Mouse (Mus musculus): ENCODE results near the gene Ms4a14. TPM values are rescaled to one million over a fixed set of nuclear protein-coding genes. Genes with fewer than 3 reads are reported as not detected.
"Not testable (repeated sequence)": the region's sequence is repeated elsewhere in the genome, so short reads cannot be mapped to it uniquely, and the experiment has no call there.

The Ms4a14 gene
- polyA plus RNA-seq, 1 experiment from 2014 or later = 0.02 TPM

GRCm38 (mm10) chr19:11266052-11266845, 48.0 kb downstream of the Ms4a14 start, which contains the start of gene Ms4a1:
TSS of gene Ms4a1 (minus strand) at chr19:11266241.
- DNase-seq (no peak), ATAC-seq (peak; percentile 17; the same call in 1 of the 2 replicates)
- H3K27ac ChIP-seq (ENCODE audit: low read depth) = no peak within 1 kb of the TSS; the same call in 1 of the 2 replicates
- TF ChIP-seq CTCF (IDR thresholded peaks at IDR 0.05; ENCODE audit: low read depth) = no peak
- no peak for TF ChIP-seq EP300 (IDR thresholded peaks at IDR 0.05; ENCODE audit: low read depth)
- WGBS (ENCODE audit: insufficient replicate concordance) = 67% methylated on average over 8 of the region's 8 CpGs
- H3K9me3 ChIP-seq (ENCODE audit: low read length) = no peaks in the 10 kb centered on the region
- H3K4me1 ChIP-seq (ENCODE audit: insufficient read depth) = no peaks in the 10 kb centered on the region
- H3K27me3 ChIP-seq (ENCODE audit: insufficient read depth, low read length) = no peaks in the 10 kb centered on the region
- H3K4me2 ChIP-seq (ENCODE audit: low read depth, low read length) = no peak within 1 kb of the TSS
- no peaks in the 10 kb centered on the region for H3K36me3 ChIP-seq (replicated peaks; ENCODE audit: insufficient read depth, low read length)
- H3K9ac ChIP-seq (replicated peaks) = no peak within 1 kb of the TSS
- H3K4me3 ChIP-seq (ENCODE audit: low read depth, low read length) = no peak within 1 kb of the TSS

DNA sequence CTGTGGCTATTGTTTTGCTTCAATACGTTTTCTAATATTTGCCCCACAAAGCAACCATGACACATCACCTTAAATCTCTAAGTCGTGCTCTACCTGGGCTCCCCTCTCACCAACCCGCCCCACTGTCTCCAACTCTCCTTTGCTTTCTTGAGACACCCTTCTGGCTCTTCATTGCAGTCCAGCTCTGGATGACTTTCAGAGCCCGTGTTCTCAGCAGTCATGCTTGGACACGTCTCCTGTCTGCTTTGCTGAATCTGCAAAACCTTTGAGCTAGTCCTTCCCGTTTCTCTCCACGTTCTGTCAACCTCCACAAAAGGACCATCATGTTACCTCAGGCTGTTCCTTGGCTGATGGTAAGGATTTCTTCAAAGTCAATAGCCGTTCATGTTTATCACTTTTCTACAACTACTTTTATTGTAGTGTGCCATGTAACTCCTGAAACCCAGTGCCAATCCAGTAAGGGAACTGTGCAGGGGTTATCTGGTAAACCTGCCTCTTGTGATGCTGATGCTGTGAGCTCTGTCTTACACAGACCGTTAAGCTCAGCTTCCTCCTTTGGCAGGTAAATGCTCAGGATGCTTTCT, 49.6 kb downstream of the Ms4a14 start:
- 70% methylated on average over 9 of the region's 9 CpGs for WGBS (ENCODE audit: insufficient replicate concordance)
- Histone ChIP-seq H3K4me1 (ENCODE audit: insufficient read depth) (no peaks in the 10 kb centered on the region), H3K4me2 (ENCODE audit: low read depth, low read length) (no peak overlapping the region), H3K4me3 (ENCODE audit: low read depth, low read length) (no peak overlapping the region), H3K27ac (ENCODE audit: low read depth) (no peak overlapping the region), H3K27me3 (ENCODE audit: insufficient read depth, low read length) (no peaks in the 10 kb centered on the region), H3K9me3 (ENCODE audit: low read length) (no peaks in the 10 kb centered on the region), H3K36me3 (replicated peaks; ENCODE audit: insufficient read depth, low read length) (no peaks in the 10 kb centered on the region), H3K9ac (replicated peaks) (no peak overlapping the region)
- ATAC-seq = no peak
- TF ChIP-seq CTCF (IDR thresholded peaks at IDR 0.05; ENCODE audit: low read depth) (no peak), EP300 (IDR thresholded peaks at IDR 0.05; ENCODE audit: low read depth) (no peak)
- no peak for DNase-seq

DNA sequence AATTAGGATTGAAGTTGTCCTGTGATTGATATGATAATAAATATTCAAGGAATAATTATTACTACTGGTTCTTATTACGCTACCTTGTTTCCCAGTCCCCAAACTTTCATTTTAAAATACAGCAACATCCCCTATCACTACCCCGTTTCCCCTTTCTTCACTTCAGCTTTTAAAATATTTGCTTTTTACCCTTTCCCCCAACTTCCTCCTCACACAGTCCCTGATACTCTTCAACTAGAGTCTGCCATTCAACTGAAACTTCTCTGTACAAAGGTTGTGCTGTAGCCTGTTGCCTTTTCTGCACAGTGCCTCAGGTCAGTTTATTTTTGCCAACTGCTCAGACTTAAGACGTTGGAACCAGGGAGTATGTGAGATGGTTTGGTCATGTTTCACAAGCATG, 50.7 kb downstream of the Ms4a14 start:
- WGBS (ENCODE audit: insufficient replicate concordance) = 31% methylated on average over 3 of the region's 3 CpGs
- Histone ChIP-seq H3K27ac (ENCODE audit: low read depth) (no peak overlapping the region), H3K4me2 (ENCODE audit: low read depth, low read length) (peak overlapping the region; percentile 40), H3K4me1 (ENCODE audit: insufficient read depth) (no peaks in the 10 kb centered on the region), H3K9me3 (ENCODE audit: low read length) (no peaks in the 10 kb centered on the region), H3K4me3 (ENCODE audit: low read depth, low read length) (no peak overlapping the region), H3K36me3 (replicated peaks; ENCODE audit: insufficient read depth, low read length) (no peaks in the 10 kb centered on the region), H3K27me3 (ENCODE audit: insufficient read depth, low read length) (no peaks in the 10 kb centered on the region), H3K9ac (replicated peaks) (no peak overlapping the region)
- DNase-seq (no peak), ATAC-seq (no peak)
- no peak for TF ChIP-seq CTCF (IDR thresholded peaks at IDR 0.05; ENCODE audit: low read depth)
- no peak for TF ChIP-seq EP300 (IDR thresholded peaks at IDR 0.05; ENCODE audit: low read depth)

DNA sequence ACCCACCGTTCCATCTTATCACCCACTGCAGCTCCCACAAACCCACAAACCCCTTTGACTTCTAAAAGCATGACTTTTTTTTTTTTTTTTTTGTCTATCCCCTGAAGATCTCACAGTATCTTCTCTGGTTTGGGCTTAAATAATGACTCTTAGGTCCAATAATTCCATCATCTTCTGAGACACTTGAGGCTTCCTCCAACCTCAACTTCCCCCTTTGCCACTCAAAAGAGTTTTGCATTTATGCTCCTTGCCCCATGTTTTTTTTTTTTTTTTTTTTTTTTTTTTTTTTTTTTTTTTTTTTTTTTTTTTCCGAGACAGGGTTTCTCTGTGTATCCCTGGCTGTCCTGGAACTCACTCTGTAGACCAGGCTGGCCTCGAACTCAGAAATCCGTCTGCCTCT, 51.3 kb downstream of the Ms4a14 start:
- not testable (repeated sequence) for H3K27ac ChIP-seq (ENCODE audit: low read depth); H3K4me3 ChIP-seq (ENCODE audit: low read depth, low read length); H3K36me3 ChIP-seq (replicated peaks; ENCODE audit: insufficient read depth, low read length); H3K4me2 ChIP-seq (ENCODE audit: low read depth, low read length); H3K9me3 ChIP-seq (ENCODE audit: low read length); H3K27me3 ChIP-seq (ENCODE audit: insufficient read depth, low read length); H3K4me1 ChIP-seq (ENCODE audit: insufficient read depth); ATAC-seq; H3K9ac ChIP-seq (replicated peaks); DNase-seq
- WGBS (ENCODE audit: insufficient replicate concordance) = 37% methylated on average over 4 of the region's 4 CpGs

DNA sequence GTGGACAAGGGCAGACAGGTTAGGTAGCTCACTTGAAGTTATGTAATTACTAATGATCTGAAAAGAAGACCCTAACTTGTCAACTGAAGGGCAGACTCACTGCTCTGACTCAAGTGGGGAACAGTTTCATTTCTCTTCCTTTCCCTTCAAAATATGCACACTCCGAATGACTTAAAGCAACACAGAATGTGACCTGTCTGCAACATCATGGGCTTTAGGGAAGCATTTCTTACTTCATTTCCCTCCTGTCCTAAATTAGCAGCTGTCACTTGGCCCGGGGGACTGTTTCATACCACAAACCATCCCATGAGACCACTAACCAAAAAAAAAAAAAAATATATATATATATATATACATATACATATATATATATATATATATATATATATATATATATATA, 52.7 kb downstream of the Ms4a14 start:
- DNase-seq (no peak), ATAC-seq (no peak)
- no peaks in the 10 kb centered on the region for H3K9me3 ChIP-seq (ENCODE audit: low read length)
- no peaks in the 10 kb centered on the region for H3K36me3 ChIP-seq (replicated peaks; ENCODE audit: insufficient read depth, low read length)
- 40% methylated on average over 2 of the region's 2 CpGs for WGBS (ENCODE audit: insufficient replicate concordance)
- no peak overlapping the region for H3K9ac ChIP-seq (replicated peaks)
- no peak overlapping the region for H3K4me2 ChIP-seq (ENCODE audit: low read depth, low read length)
- no peak for TF ChIP-seq CTCF (IDR thresholded peaks at IDR 0.05; ENCODE audit: low read depth)
- no peak for TF ChIP-seq EP300 (IDR thresholded peaks at IDR 0.05; ENCODE audit: low read depth)
- no peak overlapping the region for H3K4me3 ChIP-seq (ENCODE audit: low read depth, low read length)
- H3K27me3 ChIP-seq (ENCODE audit: insufficient read depth, low read length) = no peaks in the 10 kb centered on the region
- H3K4me1 ChIP-seq (ENCODE audit: insufficient read depth) = no peaks in the 10 kb centered on the region
- H3K27ac ChIP-seq (ENCODE audit: low read depth) = no peak overlapping the region

Other genes with a start within 250 kb of the Ms4a14 start
- 0.13 and 0.26 TPM in 2 replicates for gene Ms4a8a, start 233.4 kb downstream of the Ms4a14 start, polyA plus RNA-seq (2015; fragmentation: Nextera tagmentation; extraction: Ambion mirVana)
- gene 1700017D01Rik, start 183.6 kb downstream of the Ms4a14 start, polyA plus RNA-seq (2015; fragmentation: Nextera tagmentation; extraction: Ambion mirVana) = not detected in 2 replicates
- gene 1700025F22Rik, start 149.1 kb downstream of the Ms4a14 start, polyA plus RNA-seq (2015; fragmentation: Nextera tagmentation; extraction: Ambion mirVana) = not detected in 2 replicates
- gene Ms4a13, start 117.7 kb downstream of the Ms4a14 start, polyA plus RNA-seq (2015; fragmentation: Nextera tagmentation; extraction: Ambion mirVana) = not detected in 2 replicates
- gene Ms4a12, start 82.0 kb downstream of the Ms4a14 start, polyA plus RNA-seq (2015; fragmentation: Nextera tagmentation; extraction: Ambion mirVana) = not detected in 2 replicates
- 3.3 and 3.8 TPM in 2 replicates for gene Ms4a1, start 48.2 kb downstream of the Ms4a14 start, polyA plus RNA-seq (2015; fragmentation: Nextera tagmentation; extraction: Ambion mirVana)
- not detected in 2 replicates for gene Ms4a5, start 30.6 kb downstream of the Ms4a14 start, polyA plus RNA-seq (2015; fragmentation: Nextera tagmentation; extraction: Ambion mirVana)
- 2.9 and 3.5 TPM in 2 replicates for gene Ms4a7, start 21.7 kb upstream of the Ms4a14 start, polyA plus RNA-seq (2015; fragmentation: Nextera tagmentation; extraction: Ambion mirVana)
- 2.8 and 3.2 TPM in 2 replicates for gene Ms4a4a, start 61.1 kb upstream of the Ms4a14 start, polyA plus RNA-seq (2015; fragmentation: Nextera tagmentation; extraction: Ambion mirVana)
- 2.1 and 2.5 TPM in 2 replicates for gene Ms4a4c, start 90.3 kb upstream of the Ms4a14 start, polyA plus RNA-seq (2015; fragmentation: Nextera tagmentation; extraction: Ambion mirVana)
- gene Ms4a4b, start 129.1 kb upstream of the Ms4a14 start, polyA plus RNA-seq (2015; fragmentation: Nextera tagmentation; extraction: Ambion mirVana) = 1.8 and 2.3 TPM in 2 replicates
- gene Ms4a6c, start 154.9 kb upstream of the Ms4a14 start, polyA plus RNA-seq (2015; fragmentation: Nextera tagmentation; extraction: Ambion mirVana) = 13.1 and 13.4 TPM in 2 replicates
- 1.6 and 2.1 TPM in 2 replicates for gene Gm8369, start 171.5 kb upstream of the Ms4a14 start, polyA plus RNA-seq (2015; fragmentation: Nextera tagmentation; extraction: Ambion mirVana)
- gene Ms4a6b, start 202.1 kb upstream of the Ms4a14 start, polyA plus RNA-seq (2015; fragmentation: Nextera tagmentation; extraction: Ambion mirVana) = 3.2 and 3.8 TPM in 2 replicates
- 1.5 and 1.7 TPM in 2 replicates for gene Ms4a4d, start 222.3 kb upstream of the Ms4a14 start, polyA plus RNA-seq (2015; fragmentation: Nextera tagmentation; extraction: Ambion mirVana)

Data from liver, postnatal 0 days (tissue).